Mouse (Mus musculus): ENCODE measurements around the gene Catsper4. TPM values are rescaled to one million over a fixed set of nuclear protein-coding genes. Genes with fewer than 3 reads are reported as not detected.
A peak's percentile ranks its signal among the peaks of the same experiment; 100 is the strongest.

Gene Catsper4
- polyA plus RNA-seq, 1 experiment from 2014 or later: not detected

GRCm38 (mm10) chr4:134245148-134245843, 18.1 kb upstream of the Catsper4 start, which contains the start of gene Zfp593:
Gene Zfp593 (minus strand): TSS chr4:134245592.
- H3K36me3 ChIP-seq (ENCODE audit: control insufficient read depth, insufficient read depth, low read length): no peaks in the 10 kb centered on the region
- peak; percentile 98 for DNase-seq (ENCODE audit: low spot score)
- ATAC-seq (replicated peaks; ENCODE audit: low FRiP score): peak; percentile 81
- peak within 1 kb of the TSS; percentile 74 for H3K9ac ChIP-seq (ENCODE audit: low read length)
- no peak within 1 kb of the TSS for H3K27ac ChIP-seq (ENCODE audit: low read depth, low read length)
- H3K27me3 ChIP-seq (ENCODE audit: control insufficient read depth, insufficient read depth, low read length): peaks cover 8% of the 10 kb centered on the region
- WGBS: under 1% methylated on average over 60 of the region's 60 CpGs
- H3K4me2 ChIP-seq (ENCODE audit: low read depth, low read length, severe bottlenecking): peak within 1 kb of the TSS; percentile 93
- H3K9me3 ChIP-seq (ENCODE audit: control insufficient read depth, low read length): no peaks in the 10 kb centered on the region
- H3K4me1 ChIP-seq (replicated peaks; ENCODE audit: control insufficient read depth, insufficient read depth, low read length): peaks cover 17% of the 10 kb centered on the region; the same call in 1 of the 2 replicates
- peak within 1 kb of the TSS; percentile 85 for H3K4me3 ChIP-seq (ENCODE audit: low read depth, low read length)

- Histone ChIP-seq H3K4me3 (ENCODE audit: low read depth, low read length) (peak within 1 kb of the TSS; percentile 85; the same call in 1 of the 2 replicates), H3K27me3 (ENCODE audit: control insufficient read depth, insufficient read depth, low read length) (no peaks in the 10 kb centered on the region), H3K36me3 (ENCODE audit: control insufficient read depth, insufficient read depth, low read length) (no peaks in the 10 kb centered on the region), H3K9ac (ENCODE audit: low read length) (no peak within 1 kb of the TSS), H3K4me2 (ENCODE audit: low read depth, low read length, severe bottlenecking) (peak within 1 kb of the TSS; percentile 93; the same call in 1 of the 2 replicates), H3K9me3 (ENCODE audit: control insufficient read depth, low read length) (no peaks in the 10 kb centered on the region), H3K4me1 (replicated peaks; ENCODE audit: control insufficient read depth, insufficient read depth, low read length) (peaks cover 9% of the 10 kb centered on the region; the same call in 1 of the 2 replicates), H3K27ac (ENCODE audit: low read depth, low read length) (no peak within 1 kb of the TSS)
- DNase-seq (ENCODE audit: low spot score) (no peak), ATAC-seq (replicated peaks; ENCODE audit: low FRiP score) (no peak)
- 92% methylated on average over 17 of the region's 17 CpGs for WGBS
Measured at GRCm38 (mm10) chr4:134243516-134244250, 16.5 kb upstream of the Catsper4 start, which contains the start of gene E130218I03Rik. Gene E130218I03Rik (plus strand): TSS chr4:134243662.

GRCm38 (mm10) chr4:134238686-134239085, 11.5 kb upstream of the Catsper4 start:
- WGBS: 15% methylated on average over 10 of the region's 10 CpGs
- Histone ChIP-seq H3K9me3 (ENCODE audit: control insufficient read depth, low read length) (no peaks in the 10 kb centered on the region), H3K9ac (ENCODE audit: low read length) (no peak overlapping the region), H3K4me1 (replicated peaks; ENCODE audit: control insufficient read depth, insufficient read depth, low read length) (no peaks in the 10 kb centered on the region; the same call in 1 of the 2 replicates), H3K4me3 (ENCODE audit: low read depth, low read length) (no peak overlapping the region), H3K4me2 (ENCODE audit: low read depth, low read length, severe bottlenecking) (no peak overlapping the region), H3K36me3 (ENCODE audit: control insufficient read depth, insufficient read depth, low read length) (no peaks in the 10 kb centered on the region), H3K27me3 (ENCODE audit: control insufficient read depth, insufficient read depth, low read length) (peaks cover 8% of the 10 kb centered on the region), H3K27ac (ENCODE audit: low read depth, low read length) (no peak overlapping the region)
- no peak for ATAC-seq (replicated peaks; ENCODE audit: low FRiP score)
- no peak for DNase-seq (ENCODE audit: low spot score)

GRCm38 (mm10) chr4:134238279-134238651, 11.1 kb upstream of the Catsper4 start, which contains the start of gene Cnksr1:
Gene Cnksr1 (minus strand): TSS chr4:134238399.
- H3K4me1 ChIP-seq (replicated peaks; ENCODE audit: control insufficient read depth, insufficient read depth, low read length): no peaks in the 10 kb centered on the region; the same call in 1 of the 2 replicates
- H3K27me3 ChIP-seq (ENCODE audit: control insufficient read depth, insufficient read depth, low read length): peaks cover 8% of the 10 kb centered on the region
- H3K27ac ChIP-seq (ENCODE audit: low read depth, low read length): no peak within 1 kb of the TSS
- 0 out of 2 replicates have a peak within 1 kb of the TSS, but pooled peaks have one; percentile 3 for H3K4me3 ChIP-seq (ENCODE audit: low read depth, low read length)
- peak within 1 kb of the TSS; percentile 39; the same call in 1 of the 2 replicates for H3K4me2 ChIP-seq (ENCODE audit: low read depth, low read length, severe bottlenecking)
- no peaks in the 10 kb centered on the region for H3K36me3 ChIP-seq (ENCODE audit: control insufficient read depth, insufficient read depth, low read length)
- H3K9ac ChIP-seq (ENCODE audit: low read length): no peak within 1 kb of the TSS
- WGBS: 2% methylated on average over 18 of the region's 18 CpGs
- no peaks in the 10 kb centered on the region for H3K9me3 ChIP-seq (ENCODE audit: control insufficient read depth, low read length)
- DNase-seq (ENCODE audit: low spot score) (no peak), ATAC-seq (replicated peaks; ENCODE audit: low FRiP score) (no peak)

GRCm38 (mm10) chr4:134237582-134238278, 10.5 kb upstream of the Catsper4 start:
- Histone ChIP-seq H3K9me3 (ENCODE audit: control insufficient read depth, low read length) (no peaks in the 10 kb centered on the region), H3K27me3 (ENCODE audit: control insufficient read depth, insufficient read depth, low read length) (peaks cover 8% of the 10 kb centered on the region), H3K4me1 (replicated peaks; ENCODE audit: control insufficient read depth, insufficient read depth, low read length) (no peaks in the 10 kb centered on the region; the same call in 1 of the 2 replicates), H3K36me3 (ENCODE audit: control insufficient read depth, insufficient read depth, low read length) (no peaks in the 10 kb centered on the region), H3K4me3 (ENCODE audit: low read depth, low read length) (0 out of 2 replicates have a peak overlapping the region, but pooled peaks have one; percentile 3), H3K4me2 (ENCODE audit: low read depth, low read length, severe bottlenecking) (peak overlapping the region; percentile 39; the same call in 1 of the 2 replicates), H3K9ac (ENCODE audit: low read length) (no peak overlapping the region), H3K27ac (ENCODE audit: low read depth, low read length) (no peak overlapping the region)
- DNase-seq (ENCODE audit: low spot score): no peak
- WGBS: 27% methylated on average over 19 of the region's 19 CpGs
- ATAC-seq (replicated peaks; ENCODE audit: low FRiP score): no peak

- WGBS: 84% methylated on average over 5 of the region's 5 CpGs
- H3K27me3 ChIP-seq (ENCODE audit: control insufficient read depth, insufficient read depth, low read length): peaks cover 8% of the 10 kb centered on the region
Measured at GRCm38 (mm10) chr4:134234876-134235275, 7.7 kb upstream of the Catsper4 start.

GRCm38 (mm10) chr4:134230431-134230830, 3.2 kb upstream of the Catsper4 start:
- 43% methylated on average over 8 of the region's 8 CpGs for WGBS
- no peaks in the 10 kb centered on the region for H3K36me3 ChIP-seq (ENCODE audit: control insufficient read depth, insufficient read depth, low read length)
- ATAC-seq (replicated peaks; ENCODE audit: low FRiP score) (no peak), DNase-seq (ENCODE audit: low spot score) (no peak)
- no peak overlapping the region for H3K9ac ChIP-seq (ENCODE audit: low read length)
- H3K9me3 ChIP-seq (ENCODE audit: control insufficient read depth, low read length): no peaks in the 10 kb centered on the region
- no peaks in the 10 kb centered on the region for H3K27me3 ChIP-seq (ENCODE audit: control insufficient read depth, insufficient read depth, low read length)
- no peak overlapping the region for H3K4me3 ChIP-seq (ENCODE audit: low read depth, low read length)
- H3K27ac ChIP-seq (ENCODE audit: low read depth, low read length): no peak overlapping the region
- no peaks in the 10 kb centered on the region for H3K4me1 ChIP-seq (replicated peaks; ENCODE audit: control insufficient read depth, insufficient read depth, low read length)
- H3K4me2 ChIP-seq (ENCODE audit: low read depth, low read length, severe bottlenecking): no peak overlapping the region

More at GRCm38 (mm10) chr4:134234876-134235275, 7.7 kb upstream of the Catsper4 start:
- H3K27ac ChIP-seq (ENCODE audit: low read depth, low read length): no peak overlapping the region
- no peak overlapping the region for H3K4me3 ChIP-seq (ENCODE audit: low read depth, low read length)
- no peaks in the 10 kb centered on the region for H3K36me3 ChIP-seq (ENCODE audit: control insufficient read depth, insufficient read depth, low read length)
- no peak overlapping the region for H3K9ac ChIP-seq (ENCODE audit: low read length)
- DNase-seq (ENCODE audit: low spot score) (no peak), ATAC-seq (replicated peaks; ENCODE audit: low FRiP score) (no peak)
- H3K9me3 ChIP-seq (ENCODE audit: control insufficient read depth, low read length): no peaks in the 10 kb centered on the region
- H3K4me1 ChIP-seq (replicated peaks; ENCODE audit: control insufficient read depth, insufficient read depth, low read length): no peaks in the 10 kb centered on the region; the same call in 1 of the 2 replicates
- no peak overlapping the region for H3K4me2 ChIP-seq (ENCODE audit: low read depth, low read length, severe bottlenecking)
